Mouse (Mus musculus) right cerebral cortex, adult 2 months (tissue): ENCODE measurements around the gene Ninj2.
"Not testable (repeated sequence)": the region's sequence is repeated elsewhere in the genome, so short reads cannot be mapped to it uniquely, and the experiment has no call there.

ENCODE experiments used
- DNase-seq, 2 experiments: peaks; one replicate each; pipeline ENCODE4 v3.0.0; 2021 to 2022; ENCODE audit warnings: low spot score in 2 of 2

Gene Ninj2

GRCm38 (mm10) chr6:120093100-120093499, at the start of gene Ninj2:
Ninj2 (plus strand) TSS chr6:120093350.
- no peak for DNase-seq

GRCm38 (mm10) chr6:120045406-120045805, 47.7 kb upstream of the Ninj2 start:
- no peak for DNase-seq

- no peak for DNase-seq
Observed at GRCm38 (mm10) chr6:120047705-120048292, 45.4 kb upstream of the Ninj2 start.

- DNase-seq: no peak
Observed at GRCm38 (mm10) chr6:120054412-120054811, 38.7 kb upstream of the Ninj2 start.

GRCm38 (mm10) chr6:120055666-120056540, 37.2 kb upstream of the Ninj2 start:
- DNase-seq: no peak

GRCm38 (mm10) chr6:120062934-120063333, 30.2 kb upstream of the Ninj2 start:
- peak in 1 of 2 experiments; percentile 8 for DNase-seq

GRCm38 (mm10) chr6:120064627-120065026, 28.5 kb upstream of the Ninj2 start:
- no peak for DNase-seq

GRCm38 (mm10) chr6:120065552-120066177, 27.5 kb upstream of the Ninj2 start:
- DNase-seq: no peak

GRCm38 (mm10) chr6:120069546-120069945, 23.6 kb upstream of the Ninj2 start:
- DNase-seq: no peak

- DNase-seq: no peak
Observed at GRCm38 (mm10) chr6:120072630-120073029, 20.5 kb upstream of the Ninj2 start.

GRCm38 (mm10) chr6:120076619-120077450, 16.3 kb upstream of the Ninj2 start:
- no peak for DNase-seq

GRCm38 (mm10) chr6:120079547-120079946, 13.6 kb upstream of the Ninj2 start:
- no peak for DNase-seq

- no peak for DNase-seq
Observed at GRCm38 (mm10) chr6:120081516-120081915, 11.6 kb upstream of the Ninj2 start.

- DNase-seq: no peak
Observed at GRCm38 (mm10) chr6:120082251-120082950, 10.7 kb upstream of the Ninj2 start.

GRCm38 (mm10) chr6:120082951-120083411, 10.2 kb upstream of the Ninj2 start:
- no peak for DNase-seq

GRCm38 (mm10) chr6:120083442-120083841, 9.7 kb upstream of the Ninj2 start:
- no peak for DNase-seq

GRCm38 (mm10) chr6:120084983-120085382, 8.2 kb upstream of the Ninj2 start:
- DNase-seq: no peak

- no peak for DNase-seq
Observed at GRCm38 (mm10) chr6:120085832-120086231, 7.3 kb upstream of the Ninj2 start.

GRCm38 (mm10) chr6:120087041-120087440, 6.1 kb upstream of the Ninj2 start:
- not testable (repeated sequence) for DNase-seq

- no peak for DNase-seq
Observed at GRCm38 (mm10) chr6:120090712-120091248, 2.4 kb upstream of the Ninj2 start.

GRCm38 (mm10) chr6:120091956-120092355, 1.2 kb upstream of the Ninj2 start:
- no peak for DNase-seq
